Mouse (Mus musculus) lung, adult 2 months (tissue): ENCODE data around the gene Pon2.

Experiments
- CTCF ChIP-seq: fragments of 200-500 bp; IDR thresholded peaks from 2 replicates; pipeline ENCODE4 v1.5.1; 2011; ENCODE audit warnings: mild to moderate bottlenecking, low read length, control low read depth; ENCODE audit not compliant: insufficient read depth
- POLR2A ChIP-seq: fragments of 200-500 bp; IDR thresholded peaks from 2 replicates; pipeline ENCODE4 v1.6.1; 2011; ENCODE audit warnings: low read depth, mild to moderate bottlenecking, control low read depth, low read length, borderline replicate concordance; ENCODE audit errors: extremely low read depth

GRCm38 (mm10) chr6:5277972-5278371 lies 20.3 kb downstream of the Pon2 start:
- no peak for TF ChIP-seq CTCF
- TF ChIP-seq POLR2A: no peak
